Mouse (Mus musculus) C2C12 (cell line): ENCODE data around the gene 2310030G06Rik.

ENCODE experiments used
- CEBPB ChIP-seq: IDR thresholded peaks from one replicate; pipeline ENCODE4 v1.6.1; 2011; ENCODE audit warnings: low read depth, mild to moderate bottlenecking, control low read depth, moderate library complexity
- CTCF ChIP-seq: IDR thresholded peaks from one replicate; pipeline ENCODE4 v1.5.1; 2011; ENCODE audit not compliant: control insufficient read depth, insufficient read depth, insufficient read length
- FOSL1 ChIP-seq: IDR thresholded peaks from one replicate; pipeline ENCODE4 v1.8.0; 2011; ENCODE audit warnings: mild to moderate bottlenecking, low read length; ENCODE audit not compliant: poor library complexity, insufficient read depth, severe bottlenecking
- MAX ChIP-seq: IDR thresholded peaks from one replicate; pipeline ENCODE4 v1.6.1; 2011; ENCODE audit warnings: mild to moderate bottlenecking, control low read depth
- MYOD1 ChIP-seq: IDR thresholded peaks from one replicate; pipeline ENCODE4 v1.6.1; 2011; ENCODE audit warnings: low read depth; ENCODE audit not compliant: control insufficient read depth, insufficient read length
- MYOG ChIP-seq: IDR thresholded peaks from one replicate; pipeline ENCODE4 v1.6.1; 2011; ENCODE audit not compliant: control insufficient read depth, insufficient read length; ENCODE audit errors: extremely low read depth
- USF1 ChIP-seq: IDR thresholded peaks from one replicate; pipeline ENCODE4 v1.6.1; 2011; ENCODE audit warnings: low read depth, mild to moderate bottlenecking, control low read depth, moderate library complexity

DNA sequence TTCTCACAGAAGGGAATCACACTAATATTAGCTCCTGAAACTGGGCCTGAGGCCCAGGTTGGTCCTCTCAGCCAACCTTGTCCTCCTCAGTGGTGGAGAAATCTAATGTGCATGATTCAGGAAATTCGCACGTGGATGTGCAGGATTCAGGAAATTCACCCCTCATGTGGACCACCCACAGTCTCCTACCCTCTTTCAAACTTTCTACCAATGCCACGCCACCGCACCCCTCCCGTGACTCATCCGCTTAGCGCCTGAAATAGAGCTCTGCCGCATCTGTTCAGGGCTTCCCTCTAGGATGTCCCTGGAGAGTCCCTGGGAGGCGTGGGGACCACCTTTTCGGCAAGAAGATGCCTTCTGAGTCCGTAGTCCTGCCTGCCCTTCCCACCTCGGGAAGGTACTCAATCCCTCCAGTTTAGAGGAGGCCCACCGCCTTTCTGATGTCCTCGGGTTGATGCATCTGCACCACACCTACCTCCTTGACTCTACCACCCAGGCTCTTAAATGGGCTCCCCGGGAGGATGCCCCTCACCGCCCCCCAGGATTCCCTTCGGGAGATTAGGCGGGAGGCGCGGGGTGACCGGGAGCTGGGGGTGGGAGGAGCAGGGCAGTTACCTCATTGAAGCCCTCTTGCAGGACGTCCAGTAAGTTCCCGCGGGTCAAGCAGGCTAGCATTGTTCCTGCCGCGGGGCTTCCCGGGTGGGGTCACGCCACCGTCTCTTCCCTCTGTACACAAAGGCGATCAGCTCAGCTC is 19.0 kb downstream of the 2310030G06Rik start:
- TF ChIP-seq USF1 (no peak), CTCF (no peak), MAX (no peak), FOSL1 (no peak), MYOG (no peak), MYOD1 (peak; percentile 46), CEBPB (no peak)
